Mouse (Mus musculus) gastrocnemius, postnatal 25 days (tissue): ENCODE results near the gene Pla2g7. TPM values are rescaled to one million over a fixed set of nuclear protein-coding genes. Genes with fewer than 3 reads are reported as not detected.

ENCODE experiments used
- DNase-seq: peaks from one replicate; pipeline ENCODE4 v3.0.0; 2022
- total RNA-seq, 2 experiments: library from RNA; stranded (reverse); gene quantifications; 1 replicate in 1 of 2; 2 replicates in 1 of 2; pipeline ENCODE4 v1.2.3; 2021

Gene Pla2g7
- total RNA-seq, 2 experiments from 2014 or later = 9.9 to 13.5 TPM

- no peak for DNase-seq
These were observed 12.6 kb downstream of the Pla2g7 start for GRCm38 (mm10) chr17:43580456-43580855.

GRCm38 (mm10) chr17:43581012-43581467 lies 13.1 kb downstream of the Pla2g7 start:
- DNase-seq = peak; percentile 34

- DNase-seq = no peak
These were observed 16.9 kb downstream of the Pla2g7 start for GRCm38 (mm10) chr17:43584771-43585170.

- no peak for DNase-seq
These were observed 19.4 kb downstream of the Pla2g7 start for GRCm38 (mm10) chr17:43587278-43587677.

GRCm38 (mm10) chr17:43589750-43590149 lies 21.9 kb downstream of the Pla2g7 start:
- DNase-seq = no peak

GRCm38 (mm10) chr17:43590531-43590930 lies 22.6 kb downstream of the Pla2g7 start:
- DNase-seq = no peak

- DNase-seq = no peak
These were observed 24.7 kb downstream of the Pla2g7 start for GRCm38 (mm10) chr17:43592296-43593291.

- no peak for DNase-seq
These were observed 29.8 kb downstream of the Pla2g7 start for GRCm38 (mm10) chr17:43597742-43598141.

GRCm38 (mm10) chr17:43598706-43599105 lies 30.8 kb downstream of the Pla2g7 start:
- DNase-seq = no peak

GRCm38 (mm10) chr17:43606704-43607103 lies 38.8 kb downstream of the Pla2g7 start:
- no peak for DNase-seq

GRCm38 (mm10) chr17:43611586-43611985 lies 43.7 kb downstream of the Pla2g7 start:
- no peak for DNase-seq

- DNase-seq = no peak
These were observed 44.3 kb downstream of the Pla2g7 start for GRCm38 (mm10) chr17:43612221-43612620.

GRCm38 (mm10) chr17:43619156-43619555 lies 51.3 kb downstream of the Pla2g7 start:
- no peak for DNase-seq

- no peak for DNase-seq
These were observed 54.2 kb downstream of the Pla2g7 start for GRCm38 (mm10) chr17:43622076-43622475.

GRCm38 (mm10) chr17:43628246-43628645 lies 60.3 kb downstream of the Pla2g7 start:
- DNase-seq = no peak

- DNase-seq = no peak
These were observed 61.2 kb downstream of the Pla2g7 start for GRCm38 (mm10) chr17:43629026-43629495.

- DNase-seq = peak; percentile 8
These were observed 61.9 kb downstream of the Pla2g7 start, which contains the start of gene Tdrd6 for GRCm38 (mm10) chr17:43629496-43630426. Tdrd6 (minus strand) TSS chr17:43630299.

- no peak for DNase-seq
These were observed 62.5 kb downstream of the Pla2g7 start for GRCm38 (mm10) chr17:43630427-43630760.

GRCm38 (mm10) chr17:43637146-43637545 lies 69.2 kb downstream of the Pla2g7 start:
- no peak for DNase-seq

- DNase-seq = no peak
These were observed 72.9 kb downstream of the Pla2g7 start for GRCm38 (mm10) chr17:43640825-43641224.

GRCm38 (mm10) chr17:43643191-43643590 lies 75.3 kb downstream of the Pla2g7 start:
- DNase-seq = no peak

- no peak for DNase-seq
These were observed 76.5 kb downstream of the Pla2g7 start for GRCm38 (mm10) chr17:43644375-43644774.
